Mouse (Mus musculus) lung, embryonic 16.5 days (tissue): Measurements from ENCODE around the gene Slc25a34. TPM values are rescaled to one million over a fixed set of nuclear protein-coding genes. Genes with fewer than 3 reads are reported as not detected.

Source experiments
- ATAC-seq: fragments of 200-750 bp; cut with Nextera tagmentation; 2 replicates; pipeline ENCODE4 v1.8.0; 2017; ENCODE audit warnings: low read depth, mild to moderate bottlenecking, moderate library complexity
- H3K27ac ChIP-seq: fragments of 300-500 bp; sonication (generic); 2 replicates; pipeline ENCODE4 v1.5.1; 2014; ENCODE audit warnings: mild to moderate bottlenecking, control low read depth, low read length
- H3K27me3 ChIP-seq: fragments of 300-500 bp; sonication (generic); 2 replicates; pipeline ENCODE4 v1.6.1; 2014; ENCODE audit warnings: low read depth, low read length, mixed read lengths; ENCODE audit not compliant: control insufficient read depth, insufficient read depth
- H3K36me3 ChIP-seq: fragments of 300-500 bp; sonication (generic); 2 replicates; pipeline ENCODE4 v1.6.1; 2014; ENCODE audit warnings: low read length; ENCODE audit not compliant: control insufficient read depth, insufficient read depth
- H3K4me1 ChIP-seq: fragments of 300-500 bp; sonication (generic); replicated peaks from 2 replicates; pipeline ENCODE4 v1.6.1; 2014; ENCODE audit warnings: low read length, mixed read lengths; ENCODE audit not compliant: control insufficient read depth, insufficient read depth
- H3K4me2 ChIP-seq: fragments of 300-500 bp; sonication (generic); 2 replicates; pipeline ENCODE4 v1.6.1; 2014; ENCODE audit warnings: low read depth, low read length, control low read depth
- H3K4me3 ChIP-seq: fragments of 300-500 bp; sonication (generic); 2 replicates; pipeline ENCODE4 v1.5.1; 2014; ENCODE audit warnings: mild to moderate bottlenecking, low read length, control low read depth
- H3K9ac ChIP-seq: fragments of 300-500 bp; sonication (generic); 2 replicates; pipeline ENCODE4 v1.6.1; 2014; ENCODE audit warnings: low read length, control low read depth
- H3K9me3 ChIP-seq: fragments of 300-500 bp; sonication (generic); 2 replicates; pipeline ENCODE4 v1.6.1; 2016; ENCODE audit warnings: low read length; ENCODE audit not compliant: control insufficient read depth
- WGBS: fragments of 180-500 bp; shearing (Covaris S2); extraction: QIAGEN DNeasy Blood & Tissue Kit; methylation state at CpG from one replicate; pipeline ENCODE4 v1.1.7; 2014; 5-methylcytosine and 5-hydroxymethylcytosine counted together
- polyA plus RNA-seq: library from polyadenylated mRNA; unstranded; fragments of >200 nt; fragmentation: Nextera tagmentation; extraction: Ambion mirVana; gene quantifications from 2 replicates; pipeline ENCODE4 v1.2.1, GENCODE M21; 2015

Gene Slc25a34
- polyA plus RNA-seq, 1 experiment from 2014 or later = 0.18 TPM

DNA sequence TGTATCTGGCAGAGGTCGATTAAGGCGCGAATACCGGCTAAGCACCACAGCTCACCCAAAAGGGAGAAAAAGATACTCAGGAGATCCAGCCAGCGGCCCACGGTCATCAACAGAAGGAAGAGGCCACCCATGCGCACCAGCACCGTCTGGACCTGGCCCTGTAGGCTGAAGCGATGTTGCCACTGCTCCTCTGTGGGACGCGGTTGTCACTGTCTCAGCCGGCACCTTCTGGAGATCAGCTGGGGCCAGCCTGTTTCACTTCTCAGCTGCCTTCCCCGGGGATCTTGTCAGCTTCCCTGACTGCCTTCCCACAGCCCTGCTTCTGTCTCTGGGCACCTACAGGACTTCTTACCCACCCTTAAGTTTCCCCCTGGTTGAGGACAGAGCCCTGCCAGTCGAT lies 8.7 kb downstream of the Slc25a34 start:
- H3K4me2 ChIP-seq = no peak overlapping the region
- no peak overlapping the region for H3K4me3 ChIP-seq
- H3K9me3 ChIP-seq = no peaks in the 10 kb centered on the region
- H3K9ac ChIP-seq = no peak overlapping the region
- H3K27ac ChIP-seq = no peak overlapping the region
- H3K4me1 ChIP-seq = peaks cover 17% of the 10 kb centered on the region
- no peaks in the 10 kb centered on the region for H3K36me3 ChIP-seq
- H3K27me3 ChIP-seq = no peaks in the 10 kb centered on the region
- ATAC-seq = no peak
- 72% methylated on average over 14 of the region's 14 CpGs for WGBS

DNA sequence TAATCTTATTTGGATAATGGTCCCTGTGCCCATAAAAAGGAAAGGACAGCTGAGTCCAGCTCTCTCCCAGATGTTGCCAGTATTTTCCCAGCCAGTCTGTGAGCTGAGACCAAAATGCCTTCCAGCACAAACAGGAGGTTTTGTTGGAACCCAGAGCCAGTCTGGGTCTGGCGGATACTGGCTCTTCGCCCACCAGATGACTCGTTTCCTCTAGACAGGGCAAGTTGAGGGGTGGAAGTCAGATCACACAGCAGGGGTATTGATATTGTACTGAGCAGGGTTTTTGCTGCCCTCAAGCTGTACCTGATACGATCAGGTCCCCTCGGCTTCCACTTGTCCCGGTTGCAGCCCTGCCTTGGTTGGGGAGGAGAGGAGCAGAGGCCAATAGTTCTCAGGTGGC lies 14.1 kb downstream of the Slc25a34 start:
- H3K4me3 ChIP-seq = no peak overlapping the region
- 63% methylated on average over 6 of the region's 6 CpGs for WGBS
- peaks cover 17% of the 10 kb centered on the region for H3K4me1 ChIP-seq
- no peaks in the 10 kb centered on the region for H3K36me3 ChIP-seq
- H3K27ac ChIP-seq = no peak overlapping the region
- H3K9me3 ChIP-seq = no peaks in the 10 kb centered on the region
- peak; percentile 42; the same call in 1 of the 2 replicates for ATAC-seq
- H3K27me3 ChIP-seq = no peaks in the 10 kb centered on the region
- no peak overlapping the region for H3K9ac ChIP-seq
- H3K4me2 ChIP-seq = no peak overlapping the region

DNA sequence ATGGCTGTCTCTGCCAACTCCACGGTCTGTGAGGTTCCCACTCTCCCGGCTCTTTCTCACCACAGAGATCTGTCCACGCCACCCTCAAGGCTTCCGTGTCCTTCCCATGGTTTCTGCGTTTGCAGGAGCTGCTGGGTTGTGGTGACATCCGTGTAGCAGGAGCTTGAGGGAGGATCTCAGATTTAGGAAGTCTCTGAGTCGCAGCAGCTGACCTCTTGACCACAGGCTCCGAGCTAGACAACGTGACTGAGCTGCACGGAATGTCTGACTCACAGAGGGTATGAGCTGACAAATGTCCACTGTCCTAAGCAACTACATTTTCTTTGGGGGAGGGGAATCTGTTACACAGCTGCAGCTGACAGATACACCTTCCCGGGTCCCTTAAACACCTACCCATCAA lies 17.8 kb downstream of the Slc25a34 start, which contains the start of gene Fblim1:
TSS of gene Fblim1 (minus strand) at position 236 of the 400 bp plus-strand sequence.
- peak; percentile 32; the same call in 1 of the 2 replicates for ATAC-seq
- Histone ChIP-seq H3K9ac (no peak within 1 kb of the TSS), H3K4me2 (no peak within 1 kb of the TSS), H3K27ac (peak within 1 kb of the TSS; percentile 72), H3K27me3 (no peaks in the 10 kb centered on the region), H3K4me3 (no peak within 1 kb of the TSS), H3K4me1 (peaks cover 35% of the 10 kb centered on the region), H3K9me3 (no peaks in the 10 kb centered on the region), H3K36me3 (no peaks in the 10 kb centered on the region)
- 62% methylated on average over 11 of the region's 11 CpGs for WGBS

GRCm38 (mm10) chr4:141605421-141605820 lies 18.2 kb downstream of the Slc25a34 start:
- H3K4me2 ChIP-seq = no peak overlapping the region
- H3K9ac ChIP-seq = no peak overlapping the region
- H3K27me3 ChIP-seq = no peaks in the 10 kb centered on the region
- no peaks in the 10 kb centered on the region for H3K36me3 ChIP-seq
- no peak overlapping the region for H3K4me3 ChIP-seq
- H3K27ac ChIP-seq = peak overlapping the region; percentile 72; the same call in 1 of the 2 replicates
- H3K9me3 ChIP-seq = no peaks in the 10 kb centered on the region
- ATAC-seq = no peak
- H3K4me1 ChIP-seq = peaks cover 37% of the 10 kb centered on the region
- 84% methylated on average over 5 of the region's 5 CpGs for WGBS

DNA sequence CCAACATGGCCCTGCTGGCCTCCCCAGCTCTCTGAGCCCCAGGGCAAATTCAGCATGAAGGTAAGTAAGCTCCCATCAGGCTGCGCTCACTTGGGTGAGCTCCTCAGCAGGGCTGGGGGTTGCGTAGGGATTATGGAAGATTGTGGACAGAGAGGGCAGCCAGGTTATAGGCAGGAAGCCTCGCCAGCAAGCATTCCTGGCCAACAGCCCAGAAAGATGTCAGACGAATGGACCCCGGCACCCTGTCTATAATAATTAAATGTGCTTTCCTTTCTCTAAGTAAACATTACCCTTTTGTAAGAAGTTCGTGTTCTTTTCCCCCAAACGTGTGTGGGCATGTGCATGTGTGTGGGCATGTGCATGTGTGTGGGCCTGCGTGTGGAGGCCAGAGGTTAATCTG lies 19.1 kb downstream of the Slc25a34 start:
- Histone ChIP-seq H3K9me3 (no peaks in the 10 kb centered on the region), H3K4me3 (no peak overlapping the region), H3K27ac (peak overlapping the region; percentile 77), H3K4me1 (peaks cover 41% of the 10 kb centered on the region), H3K27me3 (no peaks in the 10 kb centered on the region), H3K9ac (peak overlapping the region; percentile 27), H3K36me3 (no peaks in the 10 kb centered on the region), H3K4me2 (no peak overlapping the region)
- 12% methylated on average over 8 of the region's 8 CpGs for WGBS
- peak; percentile 75 for ATAC-seq

GRCm38 (mm10) chr4:141603921-141604320 lies 19.7 kb downstream of the Slc25a34 start:
- no peaks in the 10 kb centered on the region for H3K36me3 ChIP-seq
- peak overlapping the region; percentile 27; the same call in 1 of the 2 replicates for H3K9ac ChIP-seq
- peak overlapping the region; percentile 77 for H3K27ac ChIP-seq
- ATAC-seq = no peak
- H3K9me3 ChIP-seq = no peaks in the 10 kb centered on the region
- H3K4me3 ChIP-seq = no peak overlapping the region
- no peak overlapping the region for H3K4me2 ChIP-seq
- WGBS = 56% methylated on average over 4 of the region's 4 CpGs
- peaks cover 39% of the 10 kb centered on the region for H3K4me1 ChIP-seq
- no peaks in the 10 kb centered on the region for H3K27me3 ChIP-seq

DNA sequence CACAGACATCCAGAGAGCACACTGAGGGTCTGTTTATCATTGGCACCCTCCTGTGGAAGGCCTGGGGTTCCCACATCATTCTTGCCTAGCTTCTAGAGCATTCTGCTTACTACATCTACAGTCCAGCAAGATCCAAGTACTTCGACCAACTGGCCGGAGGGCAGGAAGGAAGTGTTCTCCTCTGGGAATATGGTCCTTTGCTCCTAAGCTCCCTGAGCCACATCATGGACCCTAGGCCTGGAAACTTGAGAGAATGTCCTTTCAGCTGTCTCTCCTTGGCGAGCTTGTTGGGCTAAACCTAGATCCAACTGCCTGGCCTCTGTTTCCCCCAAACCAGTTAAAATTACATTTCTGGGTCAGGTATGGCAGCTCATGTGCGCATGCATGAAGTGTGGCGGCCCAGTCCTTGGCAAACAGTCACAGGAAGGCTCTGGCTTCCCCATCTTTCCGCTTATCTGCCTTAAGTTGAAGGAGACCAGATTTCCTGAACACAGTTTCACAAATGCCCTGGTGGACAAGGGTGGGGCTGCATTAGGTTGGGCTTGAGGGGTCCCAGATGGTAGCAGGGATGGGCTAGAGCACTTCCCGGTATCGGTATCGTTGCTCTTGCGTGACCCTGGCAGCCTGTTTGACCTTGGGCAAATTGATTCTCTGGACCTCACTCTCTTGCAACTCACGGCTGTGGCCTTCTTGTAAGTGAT lies 20.9 kb downstream of the Slc25a34 start:
- 66% methylated on average over 11 of the region's 11 CpGs for WGBS
- no peaks in the 10 kb centered on the region for H3K36me3 ChIP-seq

GRCm38 (mm10) chr4:141601148-141601862 lies 22.3 kb downstream of the Slc25a34 start:
- Histone ChIP-seq H3K9me3 (no peaks in the 10 kb centered on the region), H3K27ac (no peak overlapping the region), H3K4me1 (peaks cover 46% of the 10 kb centered on the region), H3K27me3 (no peaks in the 10 kb centered on the region), H3K36me3 (no peaks in the 10 kb centered on the region), H3K9ac (no peak overlapping the region), H3K4me3 (no peak overlapping the region), H3K4me2 (no peak overlapping the region)
- no peak for ATAC-seq
- 67% methylated on average over 12 of the region's 12 CpGs for WGBS

More for the DNA sequence above, 20.9 kb downstream of the Slc25a34 start:
- Histone ChIP-seq H3K4me1 (peaks cover 45% of the 10 kb centered on the region), H3K4me3 (no peak overlapping the region), H3K9me3 (no peaks in the 10 kb centered on the region), H3K4me2 (no peak overlapping the region), H3K9ac (no peak overlapping the region), H3K27ac (peak overlapping the region; percentile 11), H3K27me3 (no peaks in the 10 kb centered on the region)
- ATAC-seq = no peak

GRCm38 (mm10) chr4:141600364-141600763 lies 23.3 kb downstream of the Slc25a34 start:
- Histone ChIP-seq H3K9ac (no peak overlapping the region), H3K4me1 (peaks cover 42% of the 10 kb centered on the region), H3K27me3 (no peaks in the 10 kb centered on the region), H3K4me2 (no peak overlapping the region), H3K27ac (peak overlapping the region; percentile 55; the same call in 1 of the 2 replicates), H3K9me3 (no peaks in the 10 kb centered on the region), H3K36me3 (no peaks in the 10 kb centered on the region), H3K4me3 (no peak overlapping the region)
- 46% methylated on average over 6 of the region's 6 CpGs for WGBS
- ATAC-seq = no peak
